In the genomic region with DNA sequence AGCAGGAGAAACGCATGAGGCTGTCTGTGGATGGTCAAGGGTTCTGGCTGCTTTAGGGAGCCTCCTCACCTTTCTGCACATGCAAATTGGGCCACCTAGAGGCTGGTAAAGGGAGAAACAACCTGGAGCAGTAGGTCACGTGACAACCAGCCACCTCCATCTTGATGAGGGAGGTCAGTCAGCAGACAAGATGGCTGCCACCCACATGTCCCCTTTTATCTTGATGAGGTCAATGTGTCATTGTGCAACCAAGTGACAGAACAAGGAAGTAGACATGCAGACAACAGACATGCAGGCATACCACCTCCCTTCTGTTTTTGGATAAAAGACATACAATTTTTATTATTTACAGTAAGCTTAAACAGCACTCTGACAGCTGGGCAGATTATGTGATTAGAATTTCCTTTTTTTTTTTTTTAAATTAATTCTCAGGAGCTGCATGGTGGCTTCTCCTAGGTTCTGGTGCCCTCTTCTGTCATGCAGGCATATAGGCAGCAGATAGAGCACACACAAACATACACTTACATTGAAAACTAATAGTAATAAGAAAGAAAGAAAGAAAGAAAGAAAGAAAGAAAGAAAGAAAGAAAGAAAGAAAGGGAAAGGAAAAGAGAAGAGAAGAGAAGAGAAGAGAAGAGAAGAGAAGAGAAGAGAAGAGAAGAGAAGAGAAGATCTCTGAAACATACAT, we compare ENCODE assay signal across 12 mouse cellular contexts. TPM values are rescaled to one million over a fixed set of nuclear protein-coding genes. Genes with fewer than 3 reads are reported as not detected.
DNase-seq lines count a peak whose midpoint lies in the region; ATAC-seq lines count a peak whose summit lies in the region.
"Had no signal": no experiment of that assay in that cellular context is flagged by ENCODE, and none has a peak within 500 bp of the region (broad histone marks: within the 10 kb centered on the region; RNA-seq: fewer than 3 reads in every experiment).

No protein-coding gene starts in this region.

- no peak overlapping the region for H3K4me3 ChIP-seq in midbrain, embryonic 11.5 days (ENCODE audit: low read depth, low read length)
- no peak overlapping the region for H3K4me3 ChIP-seq in midbrain, embryonic 15.5 days

- no peak for ATAC-seq in midbrain, embryonic 11.5 days (ENCODE audit: low FRiP score)
- no peak for ATAC-seq in midbrain, embryonic 15.5 days (replicated peaks)

- 77% methylated on average over 2 of the region's 2 CpGs for WGBS in midbrain, embryonic 11.5 days
- WGBS in midbrain, embryonic 15.5 days = 81% methylated on average over 2 of the region's 2 CpGs

- peak; percentile 62 for DNase-seq in embryo, embryonic 10.5 days (ENCODE audit: low spot score)
- no peak for DNase-seq in embryo, embryonic 10 days (ENCODE audit: low spot score)
- peak; percentile 85 for DNase-seq in midbrain, embryonic 11.5 days (ENCODE audit: low spot score, missing footprints)
- peak; percentile 21 for DNase-seq in fat pad, adult 2 months (ENCODE audit: extremely low read depth, low read depth, low spot score)
- peak; percentile 39 for DNase-seq in splenic B cell, adult 2 months (ENCODE audit: low read depth, low spot score)
- DNase-seq in right cerebral cortex, postnatal 25 days = no peak
- DNase-seq in cerebellum, adult 8-10 months = no peak
- DNase-seq: left cerebral cortex, postnatal 4 days had no signal

- no peak overlapping the region for H3K4me2 ChIP-seq in midbrain, embryonic 11.5 days
- H3K4me2 ChIP-seq in midbrain, embryonic 15.5 days = no peak overlapping the region

- no peak overlapping the region for H3K27ac ChIP-seq in midbrain, embryonic 11.5 days (ENCODE audit: low read depth, low read length)
- H3K27ac ChIP-seq in midbrain, embryonic 15.5 days = no peak overlapping the region

- H3K9me3 ChIP-seq in midbrain, embryonic 11.5 days (ENCODE audit: control insufficient read depth, low read length) = no peaks in the 10 kb centered on the region
- no peaks in the 10 kb centered on the region for H3K9me3 ChIP-seq in midbrain, embryonic 15.5 days

- no peaks in the 10 kb centered on the region for H3K4me1 ChIP-seq in midbrain, embryonic 11.5 days (ENCODE audit: control insufficient read depth, insufficient read depth, low read length)
- no peaks in the 10 kb centered on the region for H3K4me1 ChIP-seq in midbrain, embryonic 15.5 days

- H3K36me3 ChIP-seq in midbrain, embryonic 11.5 days (ENCODE audit: control insufficient read depth, insufficient read depth, low read length) = no peaks in the 10 kb centered on the region
- no peaks in the 10 kb centered on the region for H3K36me3 ChIP-seq in midbrain, embryonic 15.5 days (replicated peaks)
- no peaks in the 10 kb centered on the region for H3K36me3 ChIP-seq in splenic B cell, adult 2 months (ENCODE audit: control insufficient read depth, insufficient read depth, low read length, poor library complexity, severe bottlenecking)

- no peaks in the 10 kb centered on the region for H3K27me3 ChIP-seq in midbrain, embryonic 11.5 days (ENCODE audit: control insufficient read depth, insufficient read depth, low read length)
- H3K27me3 ChIP-seq in midbrain, embryonic 15.5 days (replicated peaks) = no peaks in the 10 kb centered on the region
- H3K27me3 ChIP-seq in splenic B cell, adult 2 months (ENCODE audit: control insufficient read depth, insufficient read depth, low read length, poor library complexity, severe bottlenecking) = no peaks in the 10 kb centered on the region

- no peak overlapping the region for H3K9ac ChIP-seq in midbrain, embryonic 11.5 days (ENCODE audit: low read length)
- no peak overlapping the region for H3K9ac ChIP-seq in midbrain, embryonic 15.5 days

RNA-seq across cellular contexts. Expression of a gene that starts 58.9 kb away (rescaled TPM):
- polyA plus RNA-seq in midbrain, embryonic 11.5 days (2014; fragmentation: Nextera tagmentation; extraction: Ambion mirVana) = not detected in 2 replicates
- polyA plus RNA-seq in midbrain, embryonic 15.5 days (2015; fragmentation: Nextera tagmentation; extraction: Ambion mirVana) = not detected in 2 replicates
- polyA plus RNA-seq: cortical plate, adult 2 months; neural tube, embryonic 11.5 days; testis, adult 2 months had no signal

Comparison
In these comparisons a context has a peak if more than half of its experiments do, and no peak if none do; other contexts are left out.
1. DNase-seq: peak in embryo, embryonic 10.5 days (single experiment), midbrain, embryonic 11.5 days (single experiment), fat pad, adult 2 months (single experiment) and splenic B cell, adult 2 months (single experiment); none in embryo, embryonic 10 days (single experiment), right cerebral cortex, postnatal 25 days (single experiment) and cerebellum, adult 8-10 months (single experiment).